Mouse (Mus musculus) ovary, adult 18-20 months (tissue): ENCODE results near the gene Eef1e1.
"Not testable (repeated sequence)": the region's sequence is repeated elsewhere in the genome, so short reads cannot be mapped to it uniquely, and the experiment has no call there.

Experiments used
- DNase-seq: peaks from one replicate; pipeline ENCODE4 v3.0.0; 2022; ENCODE audit warnings: low spot score, mixed read lengths

Gene Eef1e1

GRCm38 (mm10) chr13:38658528-38659280, at the start of gene Eef1e1:
Gene Eef1e1, minus strand, starts transcription at chr13:38659058.
- DNase-seq, result peak; percentile 92

DNA sequence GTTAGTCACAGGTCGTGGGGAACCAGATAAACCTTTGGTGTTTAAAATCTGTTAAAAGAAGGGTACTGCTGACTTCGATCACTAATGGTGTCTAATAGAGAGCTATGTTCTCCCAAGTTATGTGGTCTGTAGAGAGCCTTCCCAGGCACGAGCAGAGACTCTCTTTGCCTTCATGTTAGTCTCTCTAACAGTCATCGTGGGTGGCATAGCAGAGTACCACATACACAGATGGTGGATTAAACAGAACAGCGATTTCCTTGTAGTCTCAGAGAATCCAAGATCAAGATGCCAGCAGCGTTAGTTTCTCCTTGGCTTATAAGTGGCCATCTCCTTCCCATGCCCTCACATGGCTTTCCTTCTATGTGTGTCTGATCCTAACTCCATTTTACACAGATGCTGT, 32.0 kb upstream of the Eef1e1 start:
- no peak for DNase-seq

GRCm38 (mm10) chr13:38690028-38690427, 31.2 kb upstream of the Eef1e1 start:
- DNase-seq, result no peak

DNA sequence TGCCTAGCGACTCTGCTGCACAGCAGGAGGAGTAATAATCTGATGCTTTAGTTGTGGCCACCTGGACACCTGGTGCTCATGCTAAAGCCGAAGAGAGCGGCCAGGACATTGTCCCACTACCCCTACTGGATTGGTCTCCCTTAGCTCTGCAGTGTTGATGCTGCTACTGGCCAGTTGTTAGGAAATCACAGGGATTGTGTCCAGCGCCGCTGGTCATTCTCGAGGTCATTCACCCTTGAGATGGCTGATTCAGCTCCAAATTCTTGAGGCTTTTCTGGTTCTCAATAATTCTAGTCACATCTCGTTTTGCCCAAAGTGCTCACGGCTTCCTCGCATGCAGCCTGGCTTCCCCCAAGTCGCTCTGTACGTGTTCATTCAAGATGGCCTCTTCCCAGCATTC, 29.9 kb upstream of the Eef1e1 start:
- no peak for DNase-seq

DNA sequence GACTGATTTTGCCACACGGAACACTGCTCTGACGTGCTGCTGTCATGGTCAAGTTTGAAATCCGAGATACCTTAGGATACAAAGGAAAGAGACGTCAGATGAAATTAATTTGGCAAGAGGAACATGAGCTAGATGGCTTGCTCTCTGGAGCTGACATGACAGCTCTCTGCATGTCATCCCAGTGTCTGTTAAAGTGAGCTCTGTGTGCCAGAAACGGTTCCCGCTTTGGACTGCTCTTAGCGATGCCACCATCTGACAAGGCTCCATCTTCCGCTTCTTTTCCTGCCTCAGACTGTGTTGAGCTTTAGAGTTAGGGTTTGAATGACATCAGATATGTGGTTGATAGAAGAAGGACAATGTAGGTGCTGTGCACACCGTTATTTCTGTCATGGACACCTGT, 13.5 kb upstream of the Eef1e1 start:
- DNase-seq, result no peak

DNA sequence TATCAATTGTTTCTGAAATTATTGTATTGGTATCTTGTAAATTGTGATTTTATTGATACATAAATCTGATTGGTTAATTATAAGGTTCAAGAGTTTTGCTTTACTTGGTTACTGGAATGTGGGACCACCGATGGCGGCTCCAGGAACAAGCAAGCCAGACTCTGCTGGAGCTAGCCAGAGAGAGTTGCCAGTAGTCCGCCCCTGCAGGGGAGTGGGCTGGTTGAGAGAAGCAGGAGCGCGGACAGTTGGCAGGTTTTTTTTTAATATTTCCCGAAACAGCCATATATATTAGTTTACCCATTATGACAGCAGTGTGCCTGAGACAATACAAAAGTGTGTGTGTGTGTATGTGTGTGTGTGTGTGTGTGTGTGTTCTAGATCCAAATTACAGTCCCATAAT, 12.6 kb upstream of the Eef1e1 start:
- not testable (repeated sequence) for DNase-seq

GRCm38 (mm10) chr13:38670051-38670450, 11.2 kb upstream of the Eef1e1 start:
- DNase-seq, result no peak

- DNase-seq, result no peak
These were observed 9.7 kb upstream of the Eef1e1 start for GRCm38 (mm10) chr13:38668514-38668913.

DNA sequence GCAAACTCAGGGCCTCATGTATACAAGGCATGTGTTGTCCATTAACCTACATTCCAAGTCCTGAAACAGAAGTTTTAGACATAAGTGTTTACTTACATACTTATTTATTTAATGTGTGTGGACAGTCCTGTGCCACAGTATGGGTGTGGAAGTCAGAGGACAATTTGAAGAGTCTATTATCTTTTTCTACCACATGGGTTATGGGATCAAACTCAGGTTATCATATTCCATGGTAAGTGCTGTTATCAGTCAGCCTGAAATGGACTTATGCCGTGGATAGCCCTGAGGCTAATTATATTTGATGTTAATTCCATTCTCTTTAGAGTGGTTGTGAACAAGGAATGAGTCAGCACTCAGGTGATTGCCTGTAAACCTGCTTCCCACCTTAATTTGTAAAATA, 5.9 kb upstream of the Eef1e1 start:
- no peak for DNase-seq

DNA sequence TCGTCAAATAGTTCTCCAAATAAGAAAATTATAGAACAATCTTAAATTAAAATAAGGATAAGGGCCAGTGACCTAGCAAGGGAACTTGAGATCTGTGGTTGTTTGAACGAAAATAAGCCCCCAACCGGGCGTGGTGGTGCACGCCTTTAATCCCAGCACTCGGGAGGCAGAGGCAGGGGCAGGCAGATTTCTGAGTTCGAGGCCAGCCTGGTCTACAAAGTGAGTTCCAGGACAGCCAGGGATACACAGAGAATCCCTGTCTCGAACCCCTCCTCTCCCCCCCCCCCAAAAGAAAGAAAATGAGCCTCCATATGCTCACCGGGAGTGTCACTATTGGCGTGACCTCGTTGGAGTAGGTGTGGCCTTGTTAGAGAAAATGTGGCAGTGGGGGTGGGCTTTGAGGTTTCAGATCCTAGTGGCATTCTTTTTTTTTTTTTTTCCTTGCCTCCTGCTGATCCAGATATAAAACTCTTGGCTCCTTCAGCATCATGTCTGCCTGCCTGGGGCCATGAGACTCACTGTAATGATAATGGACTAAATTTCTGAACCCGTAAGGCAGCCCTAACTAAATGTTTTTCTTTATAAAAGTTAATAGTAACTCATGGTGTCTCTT, 772 bp upstream of the Eef1e1 start:
- no peak for DNase-seq

DNA sequence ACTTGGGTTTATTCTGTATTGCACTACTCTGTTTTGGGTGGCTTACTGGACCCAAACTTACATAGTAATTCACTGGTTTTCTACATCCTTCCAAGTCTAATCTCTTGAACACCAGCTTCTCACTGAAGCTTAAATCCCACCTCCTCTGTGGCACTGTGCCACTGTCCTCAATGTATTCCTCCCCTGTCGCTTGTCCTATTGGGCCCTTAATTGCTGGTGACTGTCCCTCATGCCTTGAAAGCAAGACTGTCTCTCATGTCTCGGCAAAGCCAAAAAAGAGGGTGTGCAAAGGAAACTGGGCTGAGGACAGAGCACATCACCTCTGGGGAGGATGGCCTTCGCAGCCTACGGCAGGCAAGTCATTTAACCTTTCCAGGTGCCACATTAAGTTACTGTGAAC, 993 bp downstream of the Eef1e1 start:
- no peak for DNase-seq

DNA sequence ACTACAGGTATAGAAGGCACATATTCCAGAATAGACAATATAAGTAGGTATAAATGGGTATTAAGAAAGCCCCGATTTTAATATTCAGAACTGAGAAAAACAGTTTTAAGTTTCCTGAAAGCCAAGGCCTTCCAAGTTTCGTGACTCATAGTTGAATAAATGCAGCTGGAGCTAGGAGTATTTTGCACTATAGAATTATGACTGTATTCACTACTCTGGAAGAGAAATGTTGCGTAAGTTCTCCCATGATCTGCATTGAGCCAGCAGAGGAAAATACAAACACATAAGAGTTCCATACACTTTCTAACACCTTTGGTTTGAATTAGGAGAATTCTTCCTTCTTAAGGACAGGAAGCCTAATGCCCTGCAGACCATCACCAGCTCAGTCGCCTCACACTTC, 8.6 kb downstream of the Eef1e1 start:
- no peak for DNase-seq

DNA sequence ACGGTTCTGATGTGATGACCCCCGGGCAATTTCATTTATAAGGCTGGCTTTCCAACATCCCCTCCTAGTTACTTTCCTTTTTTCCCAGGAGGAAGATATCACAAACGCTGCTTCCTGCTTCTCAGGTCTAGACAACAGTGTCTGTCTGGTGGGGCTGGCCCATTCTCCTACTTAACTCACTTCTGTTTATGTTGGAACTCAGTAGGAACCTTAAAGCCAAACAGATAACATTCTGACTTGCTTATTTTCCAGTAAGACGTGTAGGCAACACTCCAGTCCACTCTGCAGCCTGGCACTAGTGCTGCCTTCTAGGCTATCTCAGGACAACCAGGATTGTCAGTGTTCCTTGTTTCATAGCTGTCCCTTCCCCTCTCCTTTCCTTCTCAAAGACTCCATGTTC, 9.8 kb downstream of the Eef1e1 start:
- DNase-seq, result no peak

GRCm38 (mm10) chr13:38641414-38641813, 17.4 kb downstream of the Eef1e1 start:
- DNase-seq, result no peak

GRCm38 (mm10) chr13:38640961-38641360, 17.9 kb downstream of the Eef1e1 start:
- DNase-seq, result no peak

GRCm38 (mm10) chr13:38638694-38639093, 20.2 kb downstream of the Eef1e1 start:
- DNase-seq, result no peak

GRCm38 (mm10) chr13:38634800-38635269, 24.0 kb downstream of the Eef1e1 start, which contains the start of gene Bloc1s5:
Gene Bloc1s5, minus strand, starts transcription at chr13:38635109.
- peak; percentile 88 for DNase-seq

GRCm38 (mm10) chr13:38634256-38634799, 24.5 kb downstream of the Eef1e1 start:
- no peak for DNase-seq

DNA sequence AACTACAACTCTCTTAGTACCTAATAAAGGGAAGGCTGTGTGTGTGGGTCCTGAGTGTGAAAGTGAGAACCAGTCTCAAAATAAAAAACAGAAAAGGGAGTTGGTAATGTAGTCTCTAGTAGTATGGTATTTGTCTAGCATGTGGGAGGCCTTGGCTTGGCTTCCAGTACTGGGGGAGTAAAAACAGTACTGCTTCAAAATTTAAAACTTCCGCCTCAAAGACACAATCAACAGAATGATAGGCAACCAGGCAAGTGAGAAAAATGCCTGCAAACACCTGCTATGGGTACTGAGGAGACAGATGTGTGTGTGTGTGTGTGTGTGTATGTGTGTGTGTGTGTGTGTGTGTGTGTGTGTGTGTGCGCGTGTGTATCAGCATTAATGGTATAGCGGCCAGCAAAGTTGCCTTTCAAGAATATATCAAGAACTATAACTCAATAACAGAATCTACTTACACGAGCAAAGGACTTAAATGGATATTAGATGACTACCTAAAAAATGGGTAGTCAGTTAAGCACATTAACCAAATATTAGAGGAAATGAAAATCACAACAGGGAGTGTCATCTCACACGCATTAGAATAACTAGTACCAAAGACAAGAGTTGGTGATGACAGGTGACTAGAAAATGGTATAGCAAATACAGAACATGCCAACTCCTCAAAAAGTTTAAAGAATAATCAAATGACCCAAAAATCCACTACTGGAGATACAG, 25.4 kb downstream of the Eef1e1 start:
- no peak for DNase-seq

GRCm38 (mm10) chr13:38632556-38632955, 26.3 kb downstream of the Eef1e1 start:
- no peak for DNase-seq

- DNase-seq, result no peak
These were observed 32.7 kb downstream of the Eef1e1 start for GRCm38 (mm10) chr13:38626229-38626525.

DNA sequence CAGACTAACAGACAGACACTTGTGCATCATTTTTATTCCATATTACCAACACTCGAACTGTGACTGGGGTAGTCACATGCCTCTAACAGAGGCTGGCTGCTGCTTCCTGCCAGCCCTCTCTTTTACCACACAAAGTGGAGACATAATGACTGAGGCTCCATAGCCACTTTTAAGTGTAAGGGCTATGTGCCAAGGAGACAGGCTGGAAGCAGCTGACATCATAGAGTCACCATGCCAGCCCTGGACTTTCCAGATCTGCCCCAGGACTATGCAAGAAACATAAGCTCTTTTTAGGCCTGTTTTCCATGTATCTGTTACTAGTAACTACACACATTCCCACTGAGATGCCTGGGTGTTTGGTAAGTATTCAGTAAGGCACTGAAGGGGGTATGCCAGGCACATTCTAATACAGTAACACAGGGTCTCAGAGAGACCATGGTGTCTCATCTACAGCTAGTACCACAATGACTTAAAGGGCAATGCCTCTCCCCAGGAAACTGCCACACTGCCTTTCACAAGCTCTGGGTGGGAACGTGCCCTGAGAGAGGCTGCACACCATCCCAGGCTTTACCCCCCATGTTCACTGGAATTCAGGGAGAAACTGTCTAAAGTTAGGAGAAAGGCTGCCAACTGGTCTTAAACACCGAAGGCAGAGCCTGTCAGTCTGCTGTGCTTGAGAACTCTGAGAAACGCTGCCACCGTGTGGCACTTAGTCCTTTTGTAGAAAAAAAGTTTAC, 33.2 kb downstream of the Eef1e1 start:
- no peak for DNase-seq
